14 mouse cellular contexts compared by ENCODE assay signal in the genomic region with DNA sequence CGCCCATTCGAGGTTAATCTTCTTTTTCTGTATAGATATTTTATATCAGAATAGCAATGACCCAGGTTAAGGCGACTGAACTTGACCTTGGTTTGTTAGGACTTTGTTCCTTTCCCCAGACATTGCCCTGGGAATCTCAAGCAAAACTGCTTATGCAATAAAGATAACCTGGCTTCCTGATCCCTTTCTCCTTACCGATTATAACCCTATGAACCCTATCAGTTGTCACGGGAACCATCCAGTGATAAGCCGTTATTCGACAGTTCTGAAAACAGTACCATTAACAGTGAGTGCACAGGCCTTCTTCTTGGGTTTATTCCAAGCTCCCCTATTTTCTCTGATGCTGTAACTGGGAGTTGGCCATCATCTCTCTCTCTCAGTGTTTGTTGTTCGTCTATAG.
"Had no signal": no experiment of that assay in that cellular context is flagged by ENCODE, and none has a peak within 500 bp of the region (broad histone marks: within the 10 kb centered on the region; RNA-seq: fewer than 3 reads in every experiment).

No protein-coding gene starts in this region.

- H3K27ac ChIP-seq: midbrain, embryonic 10.5 days; midbrain, embryonic 12.5 days; neural tube, embryonic 12.5 days had no signal

- H3K4me3 ChIP-seq: midbrain, embryonic 10.5 days; midbrain, embryonic 12.5 days; neural tube, embryonic 12.5 days had no signal

- H3K9me3 ChIP-seq: midbrain, embryonic 10.5 days; midbrain, embryonic 12.5 days; neural tube, embryonic 12.5 days had no signal

- H3K36me3 ChIP-seq: midbrain, embryonic 10.5 days; midbrain, embryonic 12.5 days; neural tube, embryonic 12.5 days had no signal

- H3K4me1 ChIP-seq: midbrain, embryonic 10.5 days; midbrain, embryonic 12.5 days; neural tube, embryonic 12.5 days had no signal

- H3K9ac ChIP-seq: lung, embryonic 14.5 days; midbrain, embryonic 12.5 days; neural tube, embryonic 12.5 days had no signal

- H3K4me2 ChIP-seq: lung, embryonic 14.5 days; midbrain, embryonic 12.5 days; neural tube, embryonic 12.5 days had no signal

- DNase-seq: lung, adult 18-20 months; lung, embryonic 14.5 days; lung, postnatal 10 days; lung, postnatal 4 days; midbrain, embryonic 14.5 days; right cerebral cortex, postnatal 25 days; right cerebral cortex, postnatal 4 days; spleen, adult 18-20 months; thymus, adult 2 months; thymus, postnatal 25 days; thymus, postnatal 4 days had no signal

- H3K27me3 ChIP-seq: midbrain, embryonic 12.5 days; neural tube, embryonic 12.5 days had no signal
